Mouse (Mus musculus) right cerebral cortex, postnatal 10 days (tissue): ENCODE measurements around the gene 1700014D04Rik.
A peak's percentile ranks its signal among the peaks of the same experiment; 100 is the strongest.
"Not testable (repeated sequence)": the region's sequence is repeated elsewhere in the genome, so short reads cannot be mapped to it uniquely, and the experiment has no call there.

Experiments
- DNase-seq, 2 experiments: peaks; one replicate each; pipeline ENCODE4 v3.0.0; 2021; ENCODE audit warnings: low spot score in 2 of 2

Gene 1700014D04Rik

DNA sequence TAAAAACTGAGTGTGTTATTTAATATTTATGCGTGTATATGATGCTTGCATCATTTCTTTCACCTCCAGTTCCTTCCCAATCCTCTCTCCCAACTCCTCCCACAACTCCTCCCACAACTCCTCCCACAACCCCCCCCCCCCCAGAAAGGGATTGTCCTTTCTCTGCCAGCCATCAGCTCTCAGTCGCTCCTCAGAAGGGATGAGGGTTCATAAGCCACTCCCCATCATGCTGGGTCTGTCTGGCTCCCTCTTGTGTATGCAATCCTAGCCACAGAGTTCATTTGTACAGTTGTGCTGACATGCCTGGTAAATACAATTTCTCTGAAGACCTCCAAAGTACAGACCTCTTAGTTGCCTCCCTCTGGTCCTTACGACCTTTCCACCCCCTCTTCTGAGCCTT is 11.4 kb downstream of the 1700014D04Rik start:
- no peak for DNase-seq

DNA sequence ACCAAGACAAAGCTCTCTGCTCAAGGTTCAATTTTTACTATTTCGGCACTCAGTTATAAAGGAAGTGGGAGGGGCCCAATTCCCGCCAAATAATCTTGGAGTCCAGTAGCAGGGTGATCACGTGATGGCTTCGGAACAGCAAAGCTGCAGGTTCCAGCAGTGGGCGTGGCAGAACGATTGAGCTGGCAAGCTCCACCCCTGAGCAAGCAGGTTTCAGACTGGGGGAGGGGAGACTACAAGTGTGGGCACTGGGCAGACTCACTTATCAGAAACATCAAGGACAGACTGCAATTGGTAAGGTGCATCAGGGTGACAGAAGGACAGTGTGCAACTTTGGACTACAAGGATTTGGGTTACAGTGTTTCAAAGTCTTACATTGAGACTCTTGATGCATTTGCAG is 12.2 kb downstream of the 1700014D04Rik start:
- not testable (repeated sequence) for DNase-seq

DNA sequence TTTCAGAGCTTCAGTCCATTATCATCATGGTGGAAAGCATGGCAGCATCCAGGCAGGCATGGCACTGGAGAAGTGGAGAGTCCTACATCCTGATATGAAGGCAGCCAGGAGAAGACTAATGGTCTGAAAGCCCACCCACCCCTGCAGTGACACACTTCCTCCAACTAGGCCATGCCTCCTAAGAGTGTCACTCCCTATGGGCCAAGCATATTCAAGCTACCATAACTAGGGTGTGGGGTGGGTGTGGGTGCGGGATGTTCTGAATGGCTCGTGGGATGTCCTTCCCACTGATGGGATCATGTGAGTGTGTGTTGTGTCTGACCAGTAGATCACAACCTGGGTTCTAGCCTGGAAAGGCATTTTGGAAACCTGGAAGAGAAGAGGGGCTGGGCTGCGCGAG is 12.6 kb downstream of the 1700014D04Rik start:
- no peak for DNase-seq

DNA sequence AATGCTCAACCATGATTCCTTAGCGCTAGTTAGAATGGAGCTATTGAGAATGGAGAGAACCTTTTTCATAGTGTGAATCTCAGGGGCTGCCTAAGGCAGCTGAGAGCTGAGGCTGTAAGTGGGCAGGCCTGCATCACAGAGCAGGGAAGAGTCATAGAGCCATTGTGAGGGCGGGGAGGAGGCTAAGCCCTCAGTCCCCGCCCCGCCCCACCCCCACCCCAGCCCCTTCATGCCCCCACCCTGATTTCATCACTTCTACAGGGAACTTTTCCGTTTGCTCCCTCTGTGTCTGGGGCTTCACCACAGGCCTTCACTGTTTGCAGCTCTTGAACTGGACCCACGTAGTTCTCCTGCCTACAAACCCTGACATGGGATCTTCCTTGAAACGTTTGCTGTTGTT is 14.9 kb downstream of the 1700014D04Rik start, which contains the start of gene Spata31d1d:
Gene Spata31d1d, minus strand, starts transcription at position 101 of the 400 bp plus-strand sequence.
- DNase-seq, result no peak

DNA sequence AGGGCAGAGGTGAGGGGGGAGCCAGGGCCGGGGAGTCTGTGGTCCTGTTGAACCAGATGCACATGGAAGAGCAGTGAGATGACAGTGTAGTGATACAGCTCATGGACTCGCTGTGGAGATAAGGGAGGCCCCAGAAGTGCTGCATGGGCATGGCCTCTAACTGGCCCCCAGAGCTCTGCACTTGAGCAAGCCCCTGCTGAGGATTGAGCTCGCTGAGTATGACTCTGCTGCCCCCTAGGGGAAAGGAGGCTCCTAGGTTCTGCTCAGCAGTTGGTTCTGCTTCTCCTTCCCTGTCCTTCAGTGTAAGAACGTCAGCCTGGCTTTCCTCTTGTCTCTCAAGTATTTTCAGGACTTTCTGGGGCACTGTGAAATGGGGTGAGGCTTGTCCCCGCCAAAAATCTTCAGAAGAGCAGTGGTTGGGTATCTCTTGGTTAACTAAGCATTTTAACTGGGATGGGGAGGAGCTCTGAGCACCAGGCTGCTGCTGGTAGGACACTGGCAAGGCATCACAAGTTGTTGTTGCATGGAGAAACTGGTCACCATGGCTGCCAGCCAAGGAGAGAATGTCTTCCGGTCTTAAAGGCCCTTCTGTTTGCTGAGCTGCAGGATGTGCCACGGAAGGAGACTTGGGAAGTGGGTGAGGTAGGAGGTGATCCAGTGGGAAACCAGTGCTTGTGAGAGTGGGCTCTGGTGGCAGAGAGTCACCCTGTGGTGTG is 18.0 kb downstream of the 1700014D04Rik start:
- peak; percentile 87 to 90 for DNase-seq

DNA sequence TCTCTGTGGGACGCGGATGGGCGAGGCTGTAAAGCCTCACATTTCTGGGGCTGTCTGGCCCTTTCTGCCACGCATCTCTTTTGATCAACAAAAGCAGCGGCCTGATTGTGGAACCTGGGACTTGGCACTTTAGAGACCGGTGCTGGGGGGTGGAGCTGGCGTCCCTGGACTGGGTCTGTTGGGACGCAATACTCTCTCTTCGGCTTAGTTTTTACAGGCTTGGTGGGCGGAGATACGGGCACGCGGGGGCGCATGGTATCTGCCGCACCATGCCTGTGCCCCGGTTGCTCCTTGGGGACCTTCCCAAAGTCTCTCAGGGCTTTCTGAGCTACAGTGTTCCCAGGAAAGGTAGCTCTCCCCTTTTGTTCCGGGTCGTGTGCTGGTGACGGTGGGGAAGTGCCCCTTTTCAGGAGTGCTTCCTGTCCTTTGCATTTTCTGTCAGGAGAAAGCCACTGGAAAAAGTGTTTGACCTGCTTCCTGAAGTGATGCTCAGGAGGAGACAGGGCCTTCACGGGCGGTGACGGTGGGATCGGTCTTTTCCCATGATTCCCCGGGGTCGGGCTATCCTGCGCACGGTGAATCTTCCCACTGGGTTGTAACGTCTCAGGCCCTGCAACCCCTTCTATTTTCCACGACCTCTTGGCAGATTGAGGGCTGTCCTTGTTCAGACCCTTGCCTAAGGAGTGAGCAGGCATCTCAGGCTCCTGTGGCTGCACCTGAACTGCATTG is 20.2 kb downstream of the 1700014D04Rik start:
- DNase-seq, result no peak

DNA sequence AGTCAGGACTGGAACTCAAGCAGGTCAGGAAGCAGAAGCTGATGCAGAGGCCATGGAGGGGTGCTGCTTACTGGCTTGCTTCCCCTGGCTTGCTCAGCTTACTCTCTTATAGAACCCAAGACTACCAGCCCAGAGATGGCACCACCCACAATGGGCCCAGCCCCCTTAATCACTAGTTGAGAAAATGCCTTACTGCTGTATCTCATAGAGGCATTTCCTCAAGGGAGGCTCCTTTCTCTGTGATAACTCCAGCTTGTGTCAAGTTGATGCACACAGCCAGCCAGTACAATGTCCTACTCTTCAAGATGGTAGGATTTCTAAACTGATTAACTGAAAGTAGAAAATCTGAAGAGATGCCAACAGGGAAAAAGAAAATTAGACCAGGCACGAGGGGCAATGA is 24.5 kb downstream of the 1700014D04Rik start:
- not testable (repeated sequence) for DNase-seq

DNA sequence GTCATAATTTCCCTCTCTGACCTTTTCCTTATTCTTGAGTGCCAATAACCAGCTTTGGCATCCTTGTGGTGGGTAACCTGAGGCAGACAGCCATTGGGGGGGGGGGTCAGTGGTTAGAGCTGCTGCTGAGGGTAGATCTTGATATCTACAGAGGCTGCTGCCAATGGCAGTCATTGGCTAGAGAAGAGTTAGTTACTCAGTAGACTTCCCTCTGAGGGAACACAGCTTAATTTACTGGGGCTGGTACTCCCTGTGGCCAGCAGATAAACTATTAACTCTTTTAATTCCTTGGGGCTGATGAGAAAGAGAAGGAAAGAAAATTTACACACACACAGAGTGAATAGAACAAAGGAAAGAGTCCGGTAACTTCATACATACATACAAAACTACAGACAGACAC is 27.1 kb downstream of the 1700014D04Rik start:
- DNase-seq, result no peak

DNA sequence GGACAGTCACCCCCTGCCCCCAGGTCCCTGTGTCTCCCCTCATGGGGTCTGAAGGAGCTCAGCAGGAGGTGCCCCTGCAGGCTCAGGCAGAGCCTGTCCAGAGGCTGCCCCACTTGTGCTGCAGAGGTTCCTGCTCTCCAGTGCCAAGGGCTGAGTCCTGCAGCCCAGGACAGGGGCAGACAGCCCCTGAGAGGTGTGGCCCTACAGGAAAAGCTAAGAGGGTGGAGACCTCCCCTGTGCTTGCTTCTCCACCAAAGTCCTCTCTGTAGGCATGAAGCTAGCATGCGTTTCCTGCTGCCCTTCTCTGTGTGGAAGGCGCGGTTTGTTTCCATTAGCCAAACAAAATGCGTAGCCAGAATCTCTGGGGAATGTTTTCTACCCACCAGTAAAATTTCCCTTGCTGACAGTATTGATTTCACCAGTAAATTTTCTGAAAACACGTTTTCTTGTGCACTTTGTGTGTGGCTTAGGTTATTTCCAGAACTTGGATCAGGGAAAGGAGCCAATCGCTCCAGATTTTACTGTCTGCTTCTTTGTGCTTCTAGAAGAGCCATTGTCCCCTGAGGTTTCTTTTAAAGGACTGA is 27.6 kb downstream of the 1700014D04Rik start:
- not testable (repeated sequence) for DNase-seq

DNA sequence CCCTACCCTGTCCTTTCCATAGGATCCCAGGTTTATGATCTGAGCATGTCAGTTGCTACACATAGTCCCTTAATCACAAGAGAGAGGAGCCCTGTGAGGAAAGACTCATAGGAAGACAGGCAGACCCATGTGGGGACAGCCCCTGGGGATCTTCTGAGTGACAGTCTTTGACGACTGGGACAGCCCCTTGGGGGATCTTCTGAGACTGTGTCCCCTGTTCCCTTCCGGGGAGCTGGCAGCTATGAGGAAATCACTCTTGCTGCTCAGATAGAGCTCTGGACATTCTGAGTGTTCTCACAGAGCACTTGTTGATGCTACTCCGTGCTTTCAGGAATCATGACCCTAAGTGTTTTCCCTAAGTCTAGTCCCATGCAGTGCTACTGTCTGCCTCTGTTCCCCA is 32.8 kb downstream of the 1700014D04Rik start:
- no peak for DNase-seq

DNA sequence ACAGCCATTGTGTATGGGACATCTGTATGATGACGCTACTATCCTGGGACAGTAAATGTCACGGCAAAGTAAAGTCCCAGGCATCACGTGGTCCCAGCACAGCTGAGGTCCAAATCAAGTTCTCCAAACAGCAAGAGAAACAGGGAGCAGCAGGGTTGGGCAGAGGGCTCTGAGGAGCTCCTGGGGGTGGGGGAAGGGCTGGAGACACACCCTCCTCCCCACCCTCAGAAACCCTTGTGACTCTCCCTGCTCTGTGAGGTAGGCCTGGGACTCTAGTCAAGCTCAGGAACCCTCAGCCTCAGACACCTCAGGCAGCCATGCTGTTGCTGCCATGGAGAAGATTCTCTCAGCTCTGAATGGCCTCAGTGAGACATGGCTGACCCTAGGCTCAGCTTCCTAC is 34.6 kb downstream of the 1700014D04Rik start, which contains the start of gene Spata31d1b:
Gene Spata31d1b, plus strand, starts transcription at position 301 of the 400 bp plus-strand sequence.
- not testable (repeated sequence) for DNase-seq

DNA sequence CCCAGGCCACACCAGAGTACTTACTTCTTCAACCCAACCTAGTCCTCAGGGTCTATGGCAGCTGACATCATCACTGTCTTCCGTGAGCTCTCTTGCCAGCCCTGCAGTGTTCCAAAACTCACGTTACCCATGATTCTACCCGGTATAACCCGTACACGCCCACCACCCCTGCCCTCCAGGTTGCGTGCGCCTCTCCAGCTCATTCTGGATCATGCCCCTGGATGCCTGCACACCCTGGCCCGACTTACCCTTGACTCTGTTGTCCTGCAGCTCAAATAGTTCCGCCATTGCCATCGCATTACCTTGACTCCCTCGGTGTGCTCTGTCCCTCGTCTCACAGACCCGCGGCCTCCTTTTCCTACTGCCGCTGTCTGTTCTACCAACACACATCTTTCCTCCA is 36.3 kb downstream of the 1700014D04Rik start, which contains the start of gene Spata31d1a:
Gene Spata31d1a, minus strand, starts transcription at position 101 of the 400 bp plus-strand sequence.
- no peak for DNase-seq

DNA sequence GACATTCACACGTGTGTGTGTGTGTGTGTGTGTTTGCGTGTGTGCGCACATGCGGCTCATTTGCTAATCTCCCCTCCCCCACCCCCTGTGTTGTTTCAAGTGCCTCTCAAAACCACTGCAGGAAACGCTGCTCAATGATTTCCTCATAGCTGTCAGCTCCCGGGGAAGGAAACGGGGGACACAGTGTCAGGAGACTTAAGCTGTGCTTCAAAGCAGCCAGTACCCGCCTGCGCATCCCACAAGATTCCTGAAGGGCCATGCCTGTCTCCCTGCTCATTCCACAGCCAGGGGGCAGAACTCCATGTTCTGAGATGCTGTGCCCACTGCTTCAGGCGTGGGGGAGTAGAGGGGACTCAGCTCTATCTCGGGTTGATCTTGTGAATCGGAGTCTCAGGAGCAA is 42.0 kb downstream of the 1700014D04Rik start:
- DNase-seq, result peak in 1 of 2 experiments; percentile 34

DNA sequence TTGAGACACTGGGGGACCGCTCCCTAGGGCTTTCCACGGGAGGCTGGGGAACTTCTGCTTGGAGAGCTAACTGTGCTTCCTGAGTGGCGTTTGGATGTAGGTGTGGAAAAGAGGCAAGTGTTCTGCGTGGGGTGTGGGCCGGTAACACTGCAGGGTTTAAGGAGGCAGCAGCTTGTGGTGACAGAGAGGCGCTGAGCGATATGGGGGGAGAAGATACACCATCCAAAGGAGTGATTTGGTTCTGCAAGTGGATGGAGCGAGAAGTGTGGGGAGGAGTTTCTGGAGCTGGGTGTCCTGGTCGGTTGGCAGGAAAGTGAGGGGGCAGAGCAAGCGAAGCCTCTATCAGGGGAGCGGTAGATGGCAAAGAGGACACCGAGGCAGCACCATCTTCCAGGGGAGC is 43.0 kb downstream of the 1700014D04Rik start:
- no peak for DNase-seq

DNA sequence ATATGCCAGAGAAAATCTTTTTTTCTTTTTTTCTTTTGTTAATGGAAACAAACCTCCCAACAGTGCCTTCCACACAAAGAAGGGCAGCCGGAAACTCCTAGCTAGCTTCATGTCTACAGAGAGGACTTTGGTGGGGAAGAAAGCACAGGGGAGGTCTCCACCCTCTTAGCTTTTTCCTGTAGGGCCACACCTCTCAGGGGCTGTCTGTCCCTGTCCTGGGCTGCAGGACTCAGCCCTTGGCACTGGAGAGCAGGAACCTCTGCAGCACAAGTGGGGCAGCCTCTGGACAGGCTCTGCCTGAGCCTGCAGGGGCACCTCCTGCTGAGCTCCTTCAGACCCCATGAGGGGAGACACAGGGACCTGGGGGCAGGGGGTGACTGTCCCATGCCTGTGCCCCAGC is 46.4 kb downstream of the 1700014D04Rik start:
- DNase-seq, result not testable (repeated sequence)

DNA sequence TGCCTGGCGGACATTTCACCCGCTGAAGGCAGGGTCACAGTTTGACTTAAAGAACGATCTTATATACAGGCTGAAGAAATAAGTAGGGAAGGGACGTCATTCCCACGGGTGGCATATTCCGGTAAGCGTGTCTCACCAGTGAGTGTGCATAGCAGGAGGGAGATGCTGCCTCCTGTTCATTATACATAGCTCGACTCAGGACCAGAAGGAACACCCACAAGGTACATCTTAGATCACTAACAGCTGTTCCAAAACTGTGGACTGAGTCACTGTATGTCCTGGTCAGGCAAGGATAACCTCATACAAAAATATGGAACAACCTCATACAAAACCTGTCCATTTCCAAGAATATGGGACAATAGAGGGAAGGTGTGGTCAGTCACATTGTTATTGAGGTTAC is 47.4 kb downstream of the 1700014D04Rik start:
- no peak for DNase-seq

DNA sequence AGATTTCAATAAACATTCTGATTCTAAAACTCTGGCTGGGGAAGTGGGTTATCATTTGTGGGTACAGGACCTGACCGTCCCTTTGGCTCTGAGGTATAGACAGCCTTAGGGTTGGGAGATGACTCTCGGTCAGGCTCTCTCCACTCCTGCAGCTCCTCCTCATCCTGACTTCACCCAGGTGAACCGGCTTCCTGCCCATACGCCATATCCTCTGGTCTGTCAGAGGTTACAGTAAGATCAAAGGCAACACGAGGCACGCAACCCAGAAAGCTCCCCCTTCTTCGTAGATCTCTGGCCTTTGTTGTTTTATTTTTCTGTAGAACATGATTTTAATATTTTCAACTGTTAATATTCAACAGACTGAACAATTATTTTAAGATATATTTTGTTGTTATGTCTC is 50.8 kb downstream of the 1700014D04Rik start:
- no peak for DNase-seq

DNA sequence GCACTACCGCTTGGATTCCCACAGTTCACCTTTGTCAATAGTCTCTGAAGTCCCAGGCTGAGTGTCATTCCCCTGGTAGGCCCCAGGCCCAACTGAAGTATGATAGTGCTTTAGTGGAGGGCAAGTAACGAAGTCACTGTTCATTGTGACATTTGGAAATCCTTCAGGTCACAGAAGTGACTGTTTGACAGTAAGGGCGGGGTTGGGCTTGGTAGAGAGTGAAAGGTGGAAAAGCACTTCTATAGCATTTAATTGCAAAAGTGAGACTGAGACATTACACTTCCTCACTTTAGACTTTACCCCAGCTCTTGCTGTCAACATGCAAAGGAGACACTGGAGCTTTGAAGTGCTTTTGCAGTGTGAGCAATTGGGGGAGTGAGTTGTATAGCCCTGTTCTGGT is 52.5 kb downstream of the 1700014D04Rik start, which contains the start of gene 4921517D22Rik:
Gene 4921517D22Rik, minus strand, starts transcription at position 101 of the 400 bp plus-strand sequence.
- DNase-seq, result no peak

DNA sequence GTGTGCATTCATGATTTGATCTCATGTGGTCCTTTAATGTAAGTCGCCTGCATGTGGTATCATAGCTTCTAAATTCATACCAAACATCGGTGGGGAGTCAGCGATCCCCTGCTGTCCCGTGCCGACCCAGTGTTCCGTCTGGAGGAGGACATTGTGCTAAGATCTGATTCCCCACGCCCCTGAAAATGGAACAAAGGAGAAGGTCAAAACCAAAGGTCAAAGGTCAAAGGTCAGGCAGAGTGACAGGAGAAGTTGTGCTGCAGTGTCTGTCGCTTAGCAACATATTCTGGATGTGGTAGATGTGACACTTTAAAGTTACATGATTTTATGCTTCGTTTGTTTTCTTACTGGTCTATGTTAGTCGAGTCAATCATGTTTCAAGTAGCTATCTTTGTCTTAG is 55.1 kb downstream of the 1700014D04Rik start:
- DNase-seq, result no peak
